Mouse (Mus musculus) granulocyte monocyte progenitor cell, adult 5-6 weeks (primary cell): Measurements from ENCODE around the gene Slc12a6. TPM values are rescaled to one million over a fixed set of nuclear protein-coding genes. Genes with fewer than 3 reads are reported as not detected.
A peak's percentile ranks its signal among the peaks of the same experiment; 100 is the strongest.

ENCODE experiments used
- ATAC-seq: replicated peaks from 2 replicates; pipeline ENCODE4 v1.8.0; 2016; ENCODE audit warnings: mild to moderate bottlenecking, moderate TSS enrichment, inconsistent platforms; ENCODE audit not compliant: poor library complexity, severe bottlenecking
- total RNA-seq, 2 experiments: library from RNA; stranded (forward) in 1 of 2; stranded (reverse) in 1 of 2; fragments of 200-712, 200-1000 nt in 1 of 2; fragments of >200 nt in 1 of 2; fragmentation: Nextera tagmentation in 1 of 2; gene quantifications; 2 replicates each; pipeline ENCODE4 v1.2.3; 2014 to 2017

The Slc12a6 gene
- total RNA-seq, 2 experiments from 2014 or later = 51.3 to 62.2 TPM

- peak; percentile 94 for ATAC-seq
These were observed 113.6 kb downstream of the Slc12a6 start, which contains the start of gene Katnbl1 for GRCm38 (mm10) chr2:112378973-112379898. TSS of gene Katnbl1 (plus strand) at chr2:112379211.

- ATAC-seq = no peak
These were observed 114.5 kb downstream of the Slc12a6 start for GRCm38 (mm10) chr2:112380131-112380530.

- no peak for ATAC-seq
These were observed 115.6 kb downstream of the Slc12a6 start for GRCm38 (mm10) chr2:112381219-112381618.

- no peak for ATAC-seq
These were observed 125.2 kb downstream of the Slc12a6 start for GRCm38 (mm10) chr2:112390843-112391242.

GRCm38 (mm10) chr2:112391346-112392000, 125.8 kb downstream of the Slc12a6 start:
- peak; percentile 42 for ATAC-seq

- peak; percentile 70 for ATAC-seq
These were observed 127.1 kb downstream of the Slc12a6 start for GRCm38 (mm10) chr2:112392689-112393088.

- ATAC-seq = peak; percentile 53
These were observed 128.3 kb downstream of the Slc12a6 start for GRCm38 (mm10) chr2:112393958-112394357.

GRCm38 (mm10) chr2:112396649-112397048, 131.0 kb downstream of the Slc12a6 start:
- peak; percentile 51 for ATAC-seq

- ATAC-seq = no peak
These were observed 141.4 kb downstream of the Slc12a6 start for GRCm38 (mm10) chr2:112407030-112407429.

Other genes with a start within 250 kb of the Slc12a6 start
- gene Olfr1311, start 241.4 kb upstream of the Slc12a6 start, total RNA-seq (2014; fragmentation: Nextera tagmentation) = not detected in 2 replicates
- not detected in 2 replicates for gene Olfr1311, start 241.4 kb upstream of the Slc12a6 start, total RNA-seq (2017)
- not detected in 2 replicates for gene Olfr1312, start 215.6 kb upstream of the Slc12a6 start, total RNA-seq (2014; fragmentation: Nextera tagmentation)
- not detected in 2 replicates for gene Olfr1312, start 215.6 kb upstream of the Slc12a6 start, total RNA-seq (2017)
- gene Olfr1313, start 188.0 kb upstream of the Slc12a6 start, total RNA-seq (2014; fragmentation: Nextera tagmentation) = not detected in 2 replicates
- not detected in 2 replicates for gene Olfr1313, start 188.0 kb upstream of the Slc12a6 start, total RNA-seq (2017)
- not detected in 2 replicates for gene Olfr1314, start 169.0 kb upstream of the Slc12a6 start, total RNA-seq (2014; fragmentation: Nextera tagmentation)
- gene Olfr1314, start 169.0 kb upstream of the Slc12a6 start, total RNA-seq (2017) = not detected in 2 replicates
- not detected in 2 replicates for gene Olfr1315-ps1, start 150.4 kb upstream of the Slc12a6 start, total RNA-seq (2014; fragmentation: Nextera tagmentation)
- not detected in 2 replicates for gene Olfr1315-ps1, start 150.4 kb upstream of the Slc12a6 start, total RNA-seq (2017)
- not detected in 2 replicates for gene Olfr1316, start 130.8 kb upstream of the Slc12a6 start, total RNA-seq (2014; fragmentation: Nextera tagmentation)
- not detected in 2 replicates for gene Olfr1316, start 130.8 kb upstream of the Slc12a6 start, total RNA-seq (2017)
- gene Olfr1317, start 125.5 kb upstream of the Slc12a6 start, total RNA-seq (2014; fragmentation: Nextera tagmentation) = not detected in 2 replicates
- gene Olfr1317, start 125.5 kb upstream of the Slc12a6 start, total RNA-seq (2017) = not detected in 2 replicates
- not detected in 2 replicates for gene Olfr1318, start 111.6 kb upstream of the Slc12a6 start, total RNA-seq (2014; fragmentation: Nextera tagmentation)
- not detected in 2 replicates for gene Olfr1318, start 111.6 kb upstream of the Slc12a6 start, total RNA-seq (2017)
- 17.3 and 26.8 TPM in 2 replicates for gene Lpcat4, start 26.4 kb upstream of the Slc12a6 start, total RNA-seq (2014; fragmentation: Nextera tagmentation)
- 7.7 and 10.6 TPM in 2 replicates for gene Lpcat4, start 26.4 kb upstream of the Slc12a6 start, total RNA-seq (2017)
- gene Nutm1, start 6.5 kb upstream of the Slc12a6 start, total RNA-seq (2014; fragmentation: Nextera tagmentation) = not detected in 2 replicates
- not detected in 2 replicates for gene Nutm1, start 6.5 kb upstream of the Slc12a6 start, total RNA-seq (2017)
- 139 and 177 TPM in 2 replicates for gene Nop10, start 3.9 kb upstream of the Slc12a6 start, total RNA-seq (2014; fragmentation: Nextera tagmentation)
- gene Nop10, start 3.9 kb upstream of the Slc12a6 start, total RNA-seq (2017) = 220 and 244 TPM in 2 replicates
- gene Gm21985, start 489 bp downstream of the Slc12a6 start, total RNA-seq (2014; fragmentation: Nextera tagmentation) = 0.75 TPM in 1 of 2 replicates, not detected in the other
- gene Gm21985, start 489 bp downstream of the Slc12a6 start, total RNA-seq (2017) = 0.36 TPM in 1 of 2 replicates, not detected in the other
- 58.9 and 83.9 TPM in 2 replicates for gene Emc4, start 102.2 kb downstream of the Slc12a6 start, total RNA-seq (2014; fragmentation: Nextera tagmentation)
- gene Emc4, start 102.2 kb downstream of the Slc12a6 start, total RNA-seq (2017) = 73.6 and 78.2 TPM in 2 replicates
- gene Katnbl1, start 113.4 kb downstream of the Slc12a6 start, total RNA-seq (2014; fragmentation: Nextera tagmentation) = 18.0 and 18.1 TPM in 2 replicates
- gene Katnbl1, start 113.4 kb downstream of the Slc12a6 start, total RNA-seq (2017) = 16.4 and 18.1 TPM in 2 replicates
- gene Emc7, start 189.2 kb downstream of the Slc12a6 start, total RNA-seq (2014; fragmentation: Nextera tagmentation) = 15.4 and 16.6 TPM in 2 replicates
- 7.8 and 10.7 TPM in 2 replicates for gene Emc7, start 189.2 kb downstream of the Slc12a6 start, total RNA-seq (2017)
- gene Chrm5, start 214.9 kb downstream of the Slc12a6 start, total RNA-seq (2014; fragmentation: Nextera tagmentation) = not detected in 2 replicates
- gene Chrm5, start 214.9 kb downstream of the Slc12a6 start, total RNA-seq (2017) = not detected in 2 replicates
- 8.5 and 25.0 TPM in 2 replicates for gene Aven, start 227.1 kb downstream of the Slc12a6 start, total RNA-seq (2014; fragmentation: Nextera tagmentation)
- gene Aven, start 227.1 kb downstream of the Slc12a6 start, total RNA-seq (2017) = 23.5 and 26.0 TPM in 2 replicates